Mouse (Mus musculus) frontal cortex, postnatal 36 days (tissue): Measurements from ENCODE around the gene Opcml.

ENCODE experiments used
- DNase-seq, 2 experiments: peaks; one replicate each; pipeline ENCODE4 v3.0.0; 2022; ENCODE audit warnings: low spot score in 2 of 2

Opcml gene

GRCm38 (mm10) chr9:28157092-28157491, 366.5 kb downstream of the Opcml start:
- DNase-seq: no peak

DNA sequence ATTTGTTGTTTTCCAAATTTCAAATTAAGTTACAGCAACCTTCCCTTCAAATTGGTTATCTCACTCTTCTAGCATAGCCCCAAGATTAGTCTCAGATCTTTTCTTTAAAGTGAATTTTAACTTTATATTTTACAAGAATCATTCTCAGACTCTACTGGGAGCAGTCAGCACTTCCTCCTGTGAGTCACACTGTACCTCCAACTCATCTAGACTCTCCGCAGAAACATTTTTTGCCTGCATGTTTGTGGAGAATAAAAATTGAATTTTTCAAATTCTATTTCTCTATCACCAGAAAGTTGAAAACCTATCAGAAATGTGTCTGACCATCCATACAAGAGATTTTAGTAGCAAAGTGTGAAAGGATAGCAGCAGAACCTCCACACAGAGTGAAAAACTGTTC, 370.4 kb downstream of the Opcml start:
- DNase-seq: no peak

DNA sequence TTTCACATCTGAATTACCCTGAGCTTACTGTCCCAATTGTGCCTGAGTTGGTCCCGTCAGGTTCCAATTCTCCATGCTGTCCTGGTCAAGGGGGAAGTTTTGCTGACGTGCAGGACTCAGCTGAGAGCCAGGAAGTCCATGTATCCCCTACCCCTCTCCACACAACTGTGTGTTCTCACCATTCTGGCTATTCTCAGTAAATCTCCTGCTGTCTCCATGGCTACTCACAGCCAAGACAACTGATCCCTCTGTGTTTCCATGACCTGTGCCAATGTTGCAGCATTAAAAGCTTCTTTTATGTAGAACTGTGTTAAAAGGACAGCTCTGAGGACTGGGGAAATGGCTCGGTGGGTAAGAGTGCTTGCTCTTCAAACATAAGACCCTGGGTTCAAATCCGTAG, 373.4 kb downstream of the Opcml start:
- no peak for DNase-seq

GRCm38 (mm10) chr9:28171890-28172289, 381.3 kb downstream of the Opcml start:
- peak; percentile 53 to 66 for DNase-seq

GRCm38 (mm10) chr9:28177052-28177451, 386.5 kb downstream of the Opcml start:
- no peak for DNase-seq

- no peak for DNase-seq
Observed at GRCm38 (mm10) chr9:28178123-28178887, 387.7 kb downstream of the Opcml start.

- peak in 1 of 2 experiments; percentile 23 for DNase-seq
Observed at GRCm38 (mm10) chr9:28181916-28182315, 391.3 kb downstream of the Opcml start.

- no peak for DNase-seq
Observed at GRCm38 (mm10) chr9:28190226-28190625, 399.7 kb downstream of the Opcml start.

GRCm38 (mm10) chr9:28190751-28191150, 400.2 kb downstream of the Opcml start:
- no peak for DNase-seq

GRCm38 (mm10) chr9:28196550-28196949, 406.0 kb downstream of the Opcml start:
- no peak for DNase-seq

GRCm38 (mm10) chr9:28197061-28197460, 406.5 kb downstream of the Opcml start:
- DNase-seq: no peak

DNA sequence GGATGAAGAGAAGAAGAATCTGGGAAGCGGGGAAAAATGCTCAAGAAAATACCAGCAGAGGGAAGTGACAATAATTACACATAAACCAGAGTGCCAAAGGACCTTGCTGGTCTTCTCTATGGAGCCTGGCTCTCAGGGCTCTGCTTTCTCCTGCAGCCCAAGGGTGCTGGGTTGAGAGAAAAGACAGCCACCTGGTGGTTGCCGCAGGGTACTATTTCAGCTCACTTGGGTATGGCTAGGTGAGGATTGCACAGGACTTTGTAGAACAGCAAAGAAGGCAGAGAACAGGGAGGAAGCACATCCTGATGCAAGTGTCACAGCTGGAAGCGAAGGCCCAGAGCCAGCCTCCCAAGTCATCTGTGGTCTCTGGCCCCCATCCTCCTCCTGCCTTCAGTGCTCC, 407.1 kb downstream of the Opcml start:
- peak; percentile 52 to 77 for DNase-seq

DNA sequence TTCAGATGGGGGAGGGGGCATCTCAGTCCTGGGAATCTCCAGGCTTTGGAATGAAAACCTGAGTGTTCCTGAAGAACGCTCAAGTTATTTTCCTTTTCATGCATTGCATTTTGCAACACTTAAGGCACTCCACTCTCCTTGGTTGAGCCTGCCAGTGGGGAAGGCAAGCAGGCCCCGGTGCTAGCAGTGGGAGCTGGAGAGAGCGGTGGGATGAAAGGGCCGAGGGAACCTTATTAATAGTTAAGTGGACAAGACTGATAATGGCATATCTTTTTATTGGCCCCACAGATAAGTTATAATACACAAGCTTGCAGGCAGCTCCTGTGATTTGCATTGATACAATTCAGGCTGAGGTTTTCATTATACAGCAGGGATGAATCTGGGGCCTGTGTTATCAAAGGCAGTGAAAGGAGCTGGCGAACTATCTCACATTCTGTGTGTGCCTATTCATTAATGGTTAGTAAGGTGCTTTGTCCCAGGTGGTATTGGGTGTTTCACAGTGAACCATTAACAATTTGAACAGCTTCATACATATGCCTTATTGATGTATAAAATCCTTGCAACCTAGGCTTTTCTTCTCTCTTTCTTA, 407.6 kb downstream of the Opcml start:
- no peak for DNase-seq

- no peak for DNase-seq
Observed at GRCm38 (mm10) chr9:28207441-28207840, 416.9 kb downstream of the Opcml start.

GRCm38 (mm10) chr9:28208696-28209095, 418.1 kb downstream of the Opcml start:
- DNase-seq: no peak

GRCm38 (mm10) chr9:28211877-28212276, 421.3 kb downstream of the Opcml start:
- no peak for DNase-seq

DNA sequence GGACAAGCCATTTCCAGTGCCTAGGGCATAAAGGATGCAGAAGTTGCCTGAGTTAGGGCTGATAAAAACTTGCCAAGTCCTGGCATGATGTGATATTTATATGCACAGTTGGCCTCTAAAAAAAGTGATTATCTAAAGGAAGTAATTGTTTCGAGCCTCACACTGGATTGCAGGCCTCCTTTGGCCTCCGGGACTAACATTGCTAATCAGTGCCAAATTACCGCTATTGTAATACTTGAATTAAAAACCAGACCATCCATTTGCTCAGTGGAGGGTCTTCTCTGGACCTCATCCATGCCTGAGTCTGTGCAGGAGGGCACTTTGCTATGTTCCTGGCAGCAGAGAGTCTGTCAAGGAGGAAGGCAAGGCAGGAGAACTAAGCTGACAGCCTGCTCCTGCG, 423.3 kb downstream of the Opcml start:
- DNase-seq: no peak

DNA sequence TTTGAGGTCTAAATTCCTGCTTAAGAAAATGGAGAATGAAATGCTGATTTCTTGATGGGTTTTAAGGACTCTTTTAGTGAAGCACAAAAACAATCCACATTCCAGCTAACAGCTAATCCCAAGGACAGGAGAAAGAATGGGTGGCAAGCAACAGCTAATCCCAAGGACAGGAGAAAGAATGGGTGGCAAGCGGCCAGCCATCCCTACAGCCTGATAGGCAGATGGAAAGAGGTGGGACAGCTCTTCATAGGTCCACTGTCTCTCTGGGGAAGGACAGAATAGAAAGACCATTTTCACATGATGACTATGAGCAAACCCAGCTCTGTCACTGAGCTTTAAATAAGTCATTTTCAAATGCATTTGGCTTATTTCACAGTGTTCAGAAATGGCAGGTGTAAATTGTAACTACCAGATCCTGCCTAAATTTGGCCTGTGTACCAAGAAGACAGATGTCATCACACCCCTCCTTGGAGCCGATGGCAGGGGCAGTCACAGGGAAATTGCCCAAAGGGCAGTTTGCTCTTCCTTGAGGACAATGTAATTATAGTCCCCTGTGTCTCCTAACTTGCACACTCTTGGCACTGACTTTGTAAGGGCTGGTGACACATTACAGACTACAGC, 427.6 kb downstream of the Opcml start:
- peak; percentile 36 to 37 for DNase-seq

DNA sequence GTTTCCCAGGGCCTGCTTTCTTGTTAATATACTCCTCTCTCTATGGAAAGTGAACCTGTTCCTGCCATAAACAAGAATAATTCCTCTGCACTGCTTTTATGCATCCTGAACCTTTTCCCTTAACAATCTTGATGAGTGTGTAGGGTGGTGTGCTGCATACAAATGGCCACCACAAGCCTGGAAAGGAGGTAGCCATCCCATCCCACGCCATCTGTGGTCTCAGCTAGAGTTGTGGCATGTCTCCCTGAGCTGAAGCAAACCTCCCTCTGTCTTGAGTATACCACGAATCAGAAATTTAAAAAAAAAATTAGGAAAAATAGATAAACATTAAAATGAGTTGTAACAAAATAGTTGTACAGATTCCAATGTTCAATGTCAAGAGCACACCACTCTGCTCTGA, 432.2 kb downstream of the Opcml start:
- no peak for DNase-seq

DNA sequence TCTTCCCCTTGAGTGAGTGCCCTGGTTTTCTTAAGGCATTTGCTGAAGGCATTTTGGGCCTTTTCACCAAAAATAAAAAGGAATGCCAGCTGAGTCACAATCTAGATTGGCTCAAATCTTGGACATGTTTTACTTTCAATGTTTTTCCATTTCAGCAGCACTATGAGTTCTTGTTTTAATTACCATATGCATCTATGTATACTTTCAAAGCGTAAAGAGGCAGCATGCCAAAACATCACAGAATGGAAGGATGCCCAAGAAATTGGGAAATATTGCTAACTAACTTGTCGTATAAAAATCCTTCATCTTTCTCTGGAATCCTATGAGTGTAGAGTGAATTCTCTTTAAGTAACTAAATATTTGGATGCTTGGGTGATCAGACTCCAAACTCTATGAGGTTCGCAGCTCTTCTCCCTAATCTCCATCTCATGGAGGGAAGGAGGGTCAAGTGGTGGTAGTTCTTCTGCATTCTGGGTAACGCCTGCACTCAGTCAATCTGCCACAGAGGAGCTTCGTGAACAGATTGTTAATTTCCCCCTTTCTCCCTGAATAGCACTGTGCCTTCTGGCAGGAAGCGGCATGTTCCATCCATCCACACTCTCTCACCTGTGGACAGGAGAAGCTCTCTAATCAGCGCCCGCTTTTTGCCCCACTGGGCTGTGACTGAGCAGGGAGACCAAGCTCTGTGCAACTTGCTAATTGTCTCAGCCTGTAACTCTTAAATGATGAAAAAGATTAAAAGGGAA, 435.4 kb downstream of the Opcml start:
- DNase-seq: peak; percentile 36 to 82

GRCm38 (mm10) chr9:28226570-28226951, 436.0 kb downstream of the Opcml start:
- peak; percentile 50 to 55 for DNase-seq

DNA sequence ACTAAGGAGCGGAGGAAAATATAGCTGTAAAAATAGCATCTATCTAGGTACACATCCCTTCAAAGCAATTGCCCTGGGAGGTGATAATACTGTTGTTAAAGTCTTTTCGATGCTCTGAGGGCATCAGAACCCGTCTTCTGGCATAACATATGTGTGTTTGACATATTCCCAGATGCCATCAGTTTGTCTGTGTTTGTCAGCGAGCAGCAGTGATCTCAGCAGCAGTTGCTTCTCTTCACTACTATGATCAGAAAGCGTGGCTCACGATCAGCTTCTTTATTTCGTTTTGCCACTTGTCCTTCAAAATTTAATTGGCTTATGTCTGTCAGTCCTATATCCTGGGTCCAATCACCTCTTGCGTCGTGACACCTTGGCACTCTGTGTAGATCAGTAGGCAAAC, 447.9 kb downstream of the Opcml start:
- no peak for DNase-seq
